Mouse (Mus musculus) neural tube, embryonic 13.5 days (tissue): ENCODE results near the gene Sez6l. TPM values are rescaled to one million over a fixed set of nuclear protein-coding genes. Genes with fewer than 3 reads are reported as not detected.
A peak's percentile ranks its signal among the peaks of the same experiment; 100 is the strongest.
"Not testable (repeated sequence)": the region's sequence is repeated elsewhere in the genome, so short reads cannot be mapped to it uniquely, and the experiment has no call there.

Experiments
- ATAC-seq: fragments of 200-750 bp; cut with Nextera tagmentation; 2 replicates; pipeline ENCODE4 v1.8.0; 2017; ENCODE audit warnings: low read depth, mild to moderate bottlenecking, moderate TSS enrichment, moderate library complexity
- H3K27ac ChIP-seq: fragments of 300-500 bp; sonication (generic); replicated peaks from 2 replicates; pipeline ENCODE4 v1.5.1; 2015; ENCODE audit warnings: moderate library complexity, mild to moderate bottlenecking, inconsistent platforms
- H3K27me3 ChIP-seq: fragments of 300-500 bp; sonication (generic); 2 replicates; pipeline ENCODE4 v1.6.1; 2015; ENCODE audit warnings: mild to moderate bottlenecking, inconsistent platforms
- H3K36me3 ChIP-seq: fragments of 300-500 bp; sonication (generic); 2 replicates; pipeline ENCODE4 v1.6.1; 2015; ENCODE audit warnings: mild to moderate bottlenecking, inconsistent platforms
- H3K4me1 ChIP-seq: fragments of 300-500 bp; sonication (generic); replicated peaks from 2 replicates; pipeline ENCODE4 v1.6.1; 2015; ENCODE audit warnings: inconsistent platforms
- H3K4me2 ChIP-seq: fragments of 300-500 bp; sonication (generic); 2 replicates; pipeline ENCODE4 v1.6.1; 2015; ENCODE audit warnings: inconsistent platforms, mild to moderate bottlenecking, moderate library complexity
- H3K4me3 ChIP-seq: fragments of 300-500 bp; sonication (generic); 2 replicates; pipeline ENCODE4 v1.5.1; 2015; ENCODE audit warnings: mild to moderate bottlenecking, inconsistent platforms
- H3K9ac ChIP-seq: fragments of 300-500 bp; sonication (generic); 2 replicates; pipeline ENCODE4 v1.6.1; 2015; ENCODE audit warnings: moderate library complexity, mild to moderate bottlenecking, inconsistent platforms
- H3K9me3 ChIP-seq: fragments of 300-500 bp; sonication (generic); 2 replicates; pipeline ENCODE4 v1.6.1; 2016; ENCODE audit warnings: inconsistent platforms
- WGBS: fragments of 180-500 bp; shearing (Covaris S2); methylation state at CpG from one replicate; pipeline ENCODE4 v1.1.7; 2015; 5-methylcytosine and 5-hydroxymethylcytosine counted together
- polyA plus RNA-seq: library from polyadenylated mRNA; unstranded; fragments of >200 nt; fragmentation: Nextera tagmentation; extraction: Ambion mirVana; gene quantifications from 2 replicates; pipeline ENCODE4 v1.2.1, GENCODE M21; 2015

Sez6l gene
- polyA plus RNA-seq, 1 experiment from 2014 or later, result 21.8 TPM

- Histone ChIP-seq H3K27me3 (peaks cover 21% of the 10 kb centered on the region), H3K4me2 (no peak within 1 kb of the TSS), H3K9ac (no peak within 1 kb of the TSS), H3K4me1 (no peaks in the 10 kb centered on the region), H3K9me3 (no peaks in the 10 kb centered on the region), H3K36me3 (0 out of 2 replicates have a peak, but pooled peaks cover 4% of the 10 kb centered on the region), H3K4me3 (no peak within 1 kb of the TSS), H3K27ac (no peak within 1 kb of the TSS)
- ATAC-seq, result no peak
- 62% methylated on average over 18 of the region's 18 CpGs for whole genome bisulfite sequencing
Observed at GRCm38 (mm10) chr5:112448747-112449440, 128.1 kb downstream of the Sez6l start, which contains the start of gene Gm6588. Gene Gm6588, plus strand, starts transcription at chr5:112449426.

- H3K27ac ChIP-seq, result no peak overlapping the region
- ATAC-seq, result no peak
- H3K4me1 ChIP-seq, result no peaks in the 10 kb centered on the region
- WGBS, result 56% methylated on average over 10 of the region's 10 CpGs
- H3K4me3 ChIP-seq, result no peak overlapping the region
- no peak overlapping the region for H3K9ac ChIP-seq
- H3K9me3 ChIP-seq, result no peaks in the 10 kb centered on the region
- peaks cover 20% of the 10 kb centered on the region for H3K27me3 ChIP-seq
- no peak overlapping the region for H3K4me2 ChIP-seq
- H3K36me3 ChIP-seq, result 0 out of 2 replicates have a peak, but pooled peaks cover 7% of the 10 kb centered on the region
Observed at GRCm38 (mm10) chr5:112438535-112438934, 138.4 kb downstream of the Sez6l start.

GRCm38 (mm10) chr5:112433004-112433403, 144.0 kb downstream of the Sez6l start:
- no peak overlapping the region for H3K4me3 ChIP-seq
- ATAC-seq, result 0 out of 2 replicates have a peak, but pooled peaks have one; percentile 9
- H3K4me2 ChIP-seq, result no peak overlapping the region
- WGBS, result 3% methylated on average over 8 of the region's 8 CpGs
- H3K27me3 ChIP-seq, result peaks cover 34% of the 10 kb centered on the region
- peak overlapping the region; percentile 43; the same call in 1 of the 2 replicates for H3K9ac ChIP-seq
- no peaks in the 10 kb centered on the region for H3K36me3 ChIP-seq
- H3K9me3 ChIP-seq, result no peaks in the 10 kb centered on the region
- peaks cover 7% of the 10 kb centered on the region for H3K4me1 ChIP-seq
- H3K27ac ChIP-seq, result no peak overlapping the region

GRCm38 (mm10) chr5:112432033-112432432, 145.0 kb downstream of the Sez6l start:
- Histone ChIP-seq H3K9ac (no peak overlapping the region), H3K4me2 (no peak overlapping the region), H3K36me3 (no peaks in the 10 kb centered on the region), H3K4me3 (no peak overlapping the region), H3K27me3 (peaks cover 27% of the 10 kb centered on the region), H3K27ac (no peak overlapping the region), H3K9me3 (no peaks in the 10 kb centered on the region), H3K4me1 (peaks cover 7% of the 10 kb centered on the region)
- 78% methylated on average over 5 of the region's 5 CpGs for whole genome bisulfite sequencing
- ATAC-seq, result no peak

GRCm38 (mm10) chr5:112431120-112431775, 145.7 kb downstream of the Sez6l start:
- Histone ChIP-seq H3K4me3 (no peak overlapping the region), H3K9me3 (no peaks in the 10 kb centered on the region), H3K9ac (no peak overlapping the region), H3K36me3 (no peaks in the 10 kb centered on the region), H3K27me3 (peaks cover 27% of the 10 kb centered on the region), H3K4me2 (no peak overlapping the region), H3K4me1 (peaks cover 7% of the 10 kb centered on the region), H3K27ac (no peak overlapping the region)
- ATAC-seq, result no peak
- 28% methylated on average over 14 of the region's 14 CpGs for WGBS

GRCm38 (mm10) chr5:112428944-112429343, 148.0 kb downstream of the Sez6l start:
- 13% methylated on average over 19 of the region's 19 CpGs for WGBS
- ATAC-seq, result peak; percentile 34; the same call in 1 of the 2 replicates
- H3K27ac ChIP-seq, result no peak overlapping the region
- H3K4me3 ChIP-seq, result 0 out of 2 replicates have a peak overlapping the region, but pooled peaks have one; percentile 2
- peak overlapping the region; percentile 44 for H3K4me2 ChIP-seq
- H3K36me3 ChIP-seq, result no peaks in the 10 kb centered on the region
- H3K4me1 ChIP-seq, result peaks cover 7% of the 10 kb centered on the region
- H3K9ac ChIP-seq, result 0 out of 2 replicates have a peak overlapping the region, but pooled peaks have one; percentile 35
- H3K27me3 ChIP-seq, result peaks cover 28% of the 10 kb centered on the region
- no peaks in the 10 kb centered on the region for H3K9me3 ChIP-seq

- H3K36me3 ChIP-seq, result no peaks in the 10 kb centered on the region
- H3K9ac ChIP-seq, result no peak overlapping the region
- H3K4me1 ChIP-seq, result 0 out of 2 replicates have a peak, but pooled peaks cover 3% of the 10 kb centered on the region
- H3K27ac ChIP-seq, result no peak overlapping the region
- 39% methylated on average over 2 of the region's 2 CpGs for WGBS
- H3K4me2 ChIP-seq, result no peak overlapping the region
- H3K27me3 ChIP-seq, result peaks cover 33% of the 10 kb centered on the region
- ATAC-seq, result no peak
- no peak overlapping the region for H3K4me3 ChIP-seq
- no peaks in the 10 kb centered on the region for H3K9me3 ChIP-seq
Observed at GRCm38 (mm10) chr5:112427283-112427682, 149.7 kb downstream of the Sez6l start.

GRCm38 (mm10) chr5:112426635-112427034, 150.3 kb downstream of the Sez6l start:
- WGBS, result 87% methylated on average over 7 of the region's 7 CpGs

GRCm38 (mm10) chr5:112419535-112419934, 157.4 kb downstream of the Sez6l start:
- Histone ChIP-seq H3K36me3 (peaks cover 15% of the 10 kb centered on the region; the same call in 1 of the 2 replicates), H3K27ac (no peak overlapping the region), H3K27me3 (peaks cover 8% of the 10 kb centered on the region), H3K4me2 (peak overlapping the region; percentile 27), H3K4me3 (no peak overlapping the region), H3K9me3 (no peaks in the 10 kb centered on the region), H3K4me1 (peaks cover 12% of the 10 kb centered on the region), H3K9ac (no peak overlapping the region)
- WGBS, result 40% methylated on average over 12 of the region's 12 CpGs
- no peak for ATAC-seq

More at GRCm38 (mm10) chr5:112426635-112427034, 150.3 kb downstream of the Sez6l start:
- Histone ChIP-seq H3K27me3 (peaks cover 26% of the 10 kb centered on the region), H3K27ac (no peak overlapping the region), H3K4me1 (0 out of 2 replicates have a peak, but pooled peaks cover 3% of the 10 kb centered on the region), H3K9me3 (no peaks in the 10 kb centered on the region), H3K36me3 (peaks cover 5% of the 10 kb centered on the region; the same call in 1 of the 2 replicates), H3K4me3 (no peak overlapping the region), H3K4me2 (no peak overlapping the region), H3K9ac (no peak overlapping the region)
- ATAC-seq, result no peak

- Histone ChIP-seq H3K4me1 (peaks cover 12% of the 10 kb centered on the region), H3K9me3 (no peaks in the 10 kb centered on the region), H3K27me3 (no peaks in the 10 kb centered on the region; the same call in none of the 2 replicates), H3K27ac (no peak overlapping the region), H3K4me2 (no peak overlapping the region), H3K36me3 (peaks cover 15% of the 10 kb centered on the region; the same call in 1 of the 2 replicates), H3K4me3 (no peak overlapping the region), H3K9ac (no peak overlapping the region)
- 57% methylated on average over 4 of the region's 4 CpGs for WGBS
- ATAC-seq, result no peak
Observed at GRCm38 (mm10) chr5:112418023-112418422, 159.0 kb downstream of the Sez6l start.

GRCm38 (mm10) chr5:112416673-112417072, 160.3 kb downstream of the Sez6l start:
- Histone ChIP-seq H3K4me1 (peaks cover 19% of the 10 kb centered on the region), H3K9ac (no peak overlapping the region), H3K9me3 (no peaks in the 10 kb centered on the region), H3K36me3 (peaks cover 9% of the 10 kb centered on the region; the same call in 1 of the 2 replicates), H3K4me2 (no peak overlapping the region), H3K27ac (peak overlapping the region; percentile 42; the same call in 1 of the 2 replicates), H3K27me3 (no peaks in the 10 kb centered on the region; the same call in none of the 2 replicates), H3K4me3 (no peak overlapping the region)
- 42% methylated on average over 5 of the region's 5 CpGs for WGBS
- ATAC-seq, result peak; percentile 54; the same call in 1 of the 2 replicates

- H3K9me3 ChIP-seq, H3K4me3 ChIP-seq, ATAC-seq, H3K36me3 ChIP-seq, H3K4me2 ChIP-seq, H3K9ac ChIP-seq, H3K27me3 ChIP-seq, H3K27ac ChIP-seq: not testable (repeated sequence)
- WGBS, result 83% methylated on average over 4 of the region's 4 CpGs
- peaks cover 36% of the 10 kb centered on the region for H3K4me1 ChIP-seq
Observed at GRCm38 (mm10) chr5:112412781-112413180, 164.2 kb downstream of the Sez6l start.
